Mouse (Mus musculus) intestine, embryonic 14.5 days (tissue): ENCODE measurements around the gene Triap1. TPM values are rescaled to one million over a fixed set of nuclear protein-coding genes. Genes with fewer than 3 reads are reported as not detected.
"Not testable (repeated sequence)": the region's sequence is repeated elsewhere in the genome, so short reads cannot be mapped to it uniquely, and the experiment has no call there.

Experiments
- ATAC-seq: fragments of 200-750 bp; cut with Nextera tagmentation; replicated peaks from 2 replicates; pipeline ENCODE4 v1.8.0; 2017; ENCODE audit warnings: low read depth, moderate number of reproducible peaks, moderate TSS enrichment, moderate library complexity; ENCODE audit not compliant: low FRiP score, low TSS enrichment
- DNase-seq: peaks from one replicate; pipeline ENCODE4 v3.0.0-alpha.2; 2018; ENCODE audit warnings: low spot score
- H3K27ac ChIP-seq: fragments of 300-500 bp; sonication (generic); 2 replicates; pipeline ENCODE4 v1.5.1; 2014; ENCODE audit warnings: low read depth, mild to moderate bottlenecking, control low read depth
- H3K27me3 ChIP-seq: fragments of 300-500 bp; sonication (generic); replicated peaks from 2 replicates; pipeline ENCODE4 v1.6.1; 2014; ENCODE audit warnings: low read length, control low read depth; ENCODE audit not compliant: control insufficient read depth, insufficient read depth
- H3K36me3 ChIP-seq: fragments of 300-500 bp; sonication (generic); 2 replicates; pipeline ENCODE4 v1.6.1; 2014; ENCODE audit warnings: low read length, control low read depth; ENCODE audit not compliant: control insufficient read depth, insufficient read depth
- H3K4me1 ChIP-seq: fragments of 300-500 bp; sonication (generic); replicated peaks from 2 replicates; pipeline ENCODE4 v1.6.1; 2014; ENCODE audit warnings: low read length, control low read depth, mixed read lengths; ENCODE audit not compliant: control insufficient read depth, insufficient read depth
- H3K4me2 ChIP-seq: fragments of 300-500 bp; sonication (generic); 2 replicates; pipeline ENCODE4 v1.6.1; 2014; ENCODE audit warnings: low read length
- H3K4me3 ChIP-seq: fragments of 300-500 bp; sonication (generic); 2 replicates; pipeline ENCODE4 v1.5.1; 2014; ENCODE audit warnings: low read depth, low read length, control low read depth, mixed read lengths
- H3K9ac ChIP-seq: fragments of 300-500 bp; sonication (generic); 2 replicates; pipeline ENCODE4 v1.6.1; 2014; ENCODE audit warnings: mild to moderate bottlenecking, low read length
- H3K9me3 ChIP-seq: fragments of 300-500 bp; sonication (generic); 2 replicates; pipeline ENCODE4 v1.6.1; 2016; ENCODE audit warnings: low read length, control low read depth; ENCODE audit not compliant: control insufficient read depth
- WGBS: fragments of 180-500 bp; shearing (Covaris S2); extraction: QIAGEN DNeasy Blood & Tissue Kit; methylation state at CpG from one replicate; pipeline ENCODE4 v1.1.7; 2014; 5-methylcytosine and 5-hydroxymethylcytosine counted together
- polyA plus RNA-seq: library from polyadenylated mRNA; unstranded; fragments of >200 nt; fragmentation: Nextera tagmentation; extraction: Ambion mirVana; gene quantifications from 2 replicates; pipeline ENCODE4 v1.2.1, GENCODE M21; 2014

Gene Triap1
- polyA plus RNA-seq: 59.8 and 65.9 TPM in 2 replicates

GRCm38 (mm10) chr5:115340577-115341313, at the start of gene Triap1, which contains the start of gene Gatc:
Triap1 (plus strand) TSS chr5:115341225.
Gatc (minus strand) TSS chr5:115341178.
- Histone ChIP-seq H3K4me3 (peak within 1 kb of the TSS; percentile 96), H3K36me3 (peaks cover 45% of the 10 kb centered on the region), H3K4me2 (peak within 1 kb of the TSS; percentile 56), H3K4me1 (peaks cover 18% of the 10 kb centered on the region), H3K9me3 (no peaks in the 10 kb centered on the region), H3K9ac (peak within 1 kb of the TSS; percentile 82), H3K27ac (peak within 1 kb of the TSS; percentile 74), H3K27me3 (no peaks in the 10 kb centered on the region)
- DNase-seq (peak; percentile 98), ATAC-seq (peak; percentile 90)
- WGBS: under 1% methylated on average over 62 of the region's 62 CpGs

GRCm38 (mm10) chr5:115294173-115294572, 46.9 kb upstream of the Triap1 start:
- Histone ChIP-seq H3K36me3 (peaks cover 69% of the 10 kb centered on the region), H3K4me1 (peaks cover 13% of the 10 kb centered on the region), H3K27ac (no peak overlapping the region), H3K27me3 (no peaks in the 10 kb centered on the region), H3K4me2 (no peak overlapping the region), H3K9ac (no peak overlapping the region), H3K4me3 (no peak overlapping the region), H3K9me3 (no peaks in the 10 kb centered on the region)
- 90% methylated on average over 8 of the region's 8 CpGs for WGBS
- DNase-seq (no peak), ATAC-seq (no peak)

GRCm38 (mm10) chr5:115296347-115296746, 44.7 kb upstream of the Triap1 start:
- no peak overlapping the region for H3K27ac ChIP-seq
- H3K4me3 ChIP-seq: no peak overlapping the region
- ATAC-seq: no peak
- no peak for DNase-seq
- H3K9ac ChIP-seq: no peak overlapping the region
- peaks cover 51% of the 10 kb centered on the region for H3K36me3 ChIP-seq
- H3K4me2 ChIP-seq: no peak overlapping the region
- 71% methylated on average over 10 of the region's 10 CpGs for WGBS
- H3K9me3 ChIP-seq: no peaks in the 10 kb centered on the region
- H3K27me3 ChIP-seq: no peaks in the 10 kb centered on the region
- H3K4me1 ChIP-seq: peaks cover 16% of the 10 kb centered on the region

- Histone ChIP-seq H3K9me3 (no peaks in the 10 kb centered on the region), H3K27me3 (no peaks in the 10 kb centered on the region), H3K27ac (peak overlapping the region; percentile 88), H3K9ac (peak overlapping the region; percentile 81), H3K4me1 (peaks cover 22% of the 10 kb centered on the region), H3K36me3 (peaks cover 41% of the 10 kb centered on the region), H3K4me3 (peak overlapping the region; percentile 92), H3K4me2 (peak overlapping the region; percentile 69)
- DNase-seq (peak; percentile 89), ATAC-seq (peak; percentile 0)
- WGBS: 1% methylated on average over 46 of the region's 46 CpGs
These were observed 40.8 kb upstream of the Triap1 start for GRCm38 (mm10) chr5:115300035-115300744.

GRCm38 (mm10) chr5:115300792-115301614, 40.0 kb upstream of the Triap1 start, which contains the start of gene Dynll1:
Dynll1 (minus strand) TSS chr5:115300999.
- peaks cover 22% of the 10 kb centered on the region for H3K4me1 ChIP-seq
- DNase-seq (peak; percentile 100), ATAC-seq (peak; percentile 98)
- peak within 1 kb of the TSS; percentile 69 for H3K4me2 ChIP-seq
- H3K27me3 ChIP-seq: no peaks in the 10 kb centered on the region
- peak within 1 kb of the TSS; percentile 92 for H3K4me3 ChIP-seq
- under 1% methylated on average over 66 of the region's 66 CpGs for WGBS
- peak within 1 kb of the TSS; percentile 88 for H3K27ac ChIP-seq
- peaks cover 34% of the 10 kb centered on the region for H3K36me3 ChIP-seq
- no peaks in the 10 kb centered on the region for H3K9me3 ChIP-seq
- peak within 1 kb of the TSS; percentile 81 for H3K9ac ChIP-seq

GRCm38 (mm10) chr5:115301615-115302014, 39.4 kb upstream of the Triap1 start:
- H3K9me3 ChIP-seq: no peaks in the 10 kb centered on the region

GRCm38 (mm10) chr5:115302190-115302589, 38.8 kb upstream of the Triap1 start:
- not testable (repeated sequence) for DNase-seq, H3K4me3 ChIP-seq, H3K27me3 ChIP-seq, ATAC-seq, H3K9ac ChIP-seq, H3K27ac ChIP-seq, H3K9me3 ChIP-seq, H3K4me2 ChIP-seq
- peaks cover 22% of the 10 kb centered on the region for H3K4me1 ChIP-seq
- H3K36me3 ChIP-seq: peaks cover 22% of the 10 kb centered on the region
- 73% methylated on average over 4 of the region's 7 CpGs for WGBS

More at GRCm38 (mm10) chr5:115301615-115302014, 39.4 kb upstream of the Triap1 start:
- peaks cover 22% of the 10 kb centered on the region for H3K4me1 ChIP-seq
- H3K27ac ChIP-seq: peak overlapping the region; percentile 49; the same call in 1 of the 2 replicates
- H3K4me2 ChIP-seq: peak overlapping the region; percentile 66
- 19% methylated on average over 13 of the region's 13 CpGs for WGBS
- H3K4me3 ChIP-seq: peak overlapping the region; percentile 92
- ATAC-seq (no peak), DNase-seq (no peak)
- H3K27me3 ChIP-seq: no peaks in the 10 kb centered on the region
- peak overlapping the region; percentile 42 for H3K9ac ChIP-seq
- peaks cover 27% of the 10 kb centered on the region for H3K36me3 ChIP-seq

- WGBS: 74% methylated on average over 4 of the region's 4 CpGs
- Histone ChIP-seq H3K4me1 (peaks cover 15% of the 10 kb centered on the region), H3K9ac (no peak overlapping the region), H3K36me3 (no peaks in the 10 kb centered on the region), H3K27ac (no peak overlapping the region), H3K9me3 (no peaks in the 10 kb centered on the region), H3K4me2 (no peak overlapping the region), H3K27me3 (no peaks in the 10 kb centered on the region), H3K4me3 (no peak overlapping the region)
- ATAC-seq (no peak), DNase-seq (no peak)
These were observed 28.7 kb upstream of the Triap1 start for GRCm38 (mm10) chr5:115312354-115312753.
